Mouse (Mus musculus): Measurements from ENCODE around the gene Gapdhs.
"Not testable (repeated sequence)": the region's sequence is repeated elsewhere in the genome, so short reads cannot be mapped to it uniquely, and the experiment has no call there.

Gene Gapdhs

DNA sequence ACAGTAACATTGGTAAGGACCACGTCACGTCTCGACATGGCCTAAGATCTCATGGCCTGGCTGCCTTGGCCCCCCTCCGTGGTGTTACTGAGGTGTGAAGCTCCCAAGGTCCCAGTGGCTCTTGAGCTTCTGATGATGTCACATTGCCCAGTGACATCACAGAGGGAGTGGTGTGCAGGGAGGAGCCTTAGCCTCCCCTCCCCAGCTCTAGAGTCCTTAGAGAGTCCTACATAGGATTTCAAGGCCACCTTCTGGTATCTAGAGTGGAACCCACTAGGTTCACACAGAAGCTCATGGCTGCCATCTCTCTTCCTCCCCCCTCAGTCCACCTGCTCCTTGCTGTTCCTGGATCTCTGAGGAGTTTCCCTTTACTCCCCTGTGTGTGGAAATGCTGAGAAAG is at the start of gene Gapdhs:
Gene Gapdhs, minus strand, starts transcription at position 65 of the 400 bp plus-strand sequence.
- DNase-seq: not testable (repeated sequence)

GRCm38 (mm10) chr7:30791921-30792320 is 48.4 kb upstream of the Gapdhs start:
- DNase-seq: no peak

GRCm38 (mm10) chr7:30790141-30790540 is 46.7 kb upstream of the Gapdhs start:
- no peak for DNase-seq

GRCm38 (mm10) chr7:30787377-30788022 is 44.0 kb upstream of the Gapdhs start, which contains the start of gene Krtdap:
Krtdap (plus strand) TSS chr7:30787896.
- DNase-seq: no peak

- DNase-seq: no peak
Measured at GRCm38 (mm10) chr7:30785721-30786546, 42.5 kb upstream of the Gapdhs start.

DNA sequence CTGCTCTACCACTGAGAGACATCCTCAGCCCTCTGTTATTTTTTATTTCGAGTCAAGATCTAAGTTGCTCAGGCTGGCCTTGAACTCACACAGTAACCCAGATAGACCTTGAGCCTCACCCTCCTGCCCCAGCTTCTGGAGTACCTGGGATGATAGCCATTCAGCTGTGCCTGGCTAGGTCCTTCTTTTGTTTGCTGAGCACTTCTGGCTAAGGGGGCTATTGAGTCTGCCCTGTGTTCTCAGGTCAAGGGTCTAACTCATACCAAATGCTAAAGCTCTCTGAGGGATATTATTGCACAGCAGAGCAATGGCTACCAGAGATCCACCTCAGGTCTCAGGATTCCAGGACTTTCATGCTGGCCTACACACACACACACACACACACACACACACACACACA is 41.7 kb upstream of the Gapdhs start:
- DNase-seq: peak; percentile 64

DNA sequence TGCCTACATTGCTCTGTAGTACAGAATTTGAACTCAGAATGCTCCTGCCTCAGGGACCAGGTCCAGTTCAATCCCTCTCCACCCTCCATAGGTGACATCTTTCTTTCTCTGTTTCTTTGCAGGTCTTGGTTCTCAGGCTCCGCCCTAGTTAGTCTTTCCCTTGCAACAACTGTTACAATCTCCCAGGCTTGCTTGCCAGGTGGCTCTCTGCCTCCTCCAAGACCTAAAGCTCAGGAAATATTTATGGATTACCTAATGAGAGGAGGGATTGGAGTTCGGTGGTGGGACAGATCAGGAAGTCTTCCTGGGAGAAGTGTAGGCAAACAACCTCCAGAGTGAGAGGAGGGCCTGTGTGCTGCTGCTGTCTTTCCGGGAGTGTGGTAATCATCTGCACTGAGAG is 39.2 kb upstream of the Gapdhs start:
- no peak for DNase-seq

DNA sequence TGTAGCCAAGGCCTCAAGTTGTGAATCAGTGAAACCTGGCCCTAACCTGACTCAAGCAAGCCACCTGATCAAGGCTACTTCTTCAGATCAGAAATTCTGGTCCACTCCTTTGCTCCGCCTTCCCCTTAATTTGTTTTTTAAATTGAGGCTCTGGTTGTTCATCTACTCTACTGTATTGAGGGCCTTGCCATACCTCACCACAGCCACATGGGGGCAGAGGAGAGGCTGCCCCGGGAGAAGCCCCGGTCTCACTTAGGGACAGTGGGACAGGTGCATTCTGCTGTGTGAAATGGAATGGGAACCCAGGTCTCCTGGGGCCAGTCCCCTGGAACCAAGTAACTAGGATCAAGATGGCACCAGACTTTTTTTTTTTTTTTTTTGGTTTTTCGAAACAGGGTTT is 38.3 kb upstream of the Gapdhs start:
- DNase-seq: no peak

DNA sequence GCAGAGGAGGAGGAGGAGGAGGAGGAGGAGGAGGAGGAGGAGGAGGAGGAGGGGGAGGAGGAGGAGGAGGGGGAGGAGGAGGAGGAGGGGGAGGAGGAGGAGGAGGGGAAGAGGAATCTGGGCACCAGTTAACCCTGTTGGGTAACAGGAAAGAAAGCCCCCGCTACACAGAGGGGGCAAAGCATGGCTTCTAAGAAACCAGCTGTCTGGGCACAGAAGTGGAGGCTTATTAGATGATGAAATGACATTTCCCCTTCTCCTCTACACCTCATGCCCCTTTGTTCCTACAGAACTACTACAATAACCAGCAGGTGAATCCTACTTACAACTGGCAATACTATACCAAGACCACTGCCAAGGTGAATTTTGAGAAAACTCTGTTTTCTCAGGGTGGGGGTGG is 34.4 kb upstream of the Gapdhs start:
- no peak for DNase-seq

GRCm38 (mm10) chr7:30777081-30777579 is 33.6 kb upstream of the Gapdhs start:
- DNase-seq: no peak

DNA sequence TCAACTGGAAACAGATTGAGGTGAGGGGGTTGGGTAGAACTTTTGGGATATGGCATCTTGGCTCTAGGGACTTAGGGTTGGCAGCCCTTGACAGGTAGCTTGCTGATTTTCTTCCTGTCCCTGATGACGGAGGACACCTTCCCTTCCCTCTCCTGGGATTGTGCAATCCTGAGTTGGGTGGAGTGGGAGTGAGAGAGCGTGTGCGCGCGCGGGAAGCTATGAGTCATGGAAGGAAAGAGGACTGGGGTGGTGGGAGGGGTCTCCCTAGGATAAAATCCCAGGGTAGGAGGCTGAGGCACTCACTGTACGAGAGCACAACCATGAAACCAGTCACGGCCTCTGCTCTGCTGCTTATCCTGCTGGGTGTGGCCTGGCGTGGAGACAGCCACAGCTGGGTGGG is 32.6 kb upstream of the Gapdhs start:
- peak; percentile 31 for DNase-seq

- DNase-seq: peak; percentile 21
Measured at GRCm38 (mm10) chr7:30769236-30769635, 25.8 kb upstream of the Gapdhs start.

- DNase-seq: no peak
Measured at GRCm38 (mm10) chr7:30766408-30766807, 22.9 kb upstream of the Gapdhs start.

GRCm38 (mm10) chr7:30765173-30765572 is 21.7 kb upstream of the Gapdhs start:
- no peak for DNase-seq

DNA sequence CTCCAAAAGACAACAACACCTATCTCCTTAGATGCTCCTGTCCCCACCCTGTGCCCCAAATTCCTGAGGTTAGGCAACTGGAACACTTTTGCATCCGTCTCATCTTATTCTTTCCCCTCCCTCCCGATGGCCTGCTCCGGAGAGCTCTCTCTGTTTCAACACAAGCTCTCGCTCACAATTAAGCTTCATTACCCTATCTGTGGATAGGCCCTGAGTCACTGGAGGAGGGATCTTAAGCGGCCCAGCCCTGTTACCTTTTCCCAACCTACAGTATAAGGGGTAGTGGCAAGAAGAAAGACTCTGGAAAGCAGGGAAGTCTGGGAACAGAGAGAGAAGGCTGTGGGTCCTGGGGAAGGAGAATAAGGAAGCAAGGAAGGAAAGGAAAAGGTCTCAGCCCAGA is 20.0 kb upstream of the Gapdhs start, which contains the start of gene Dmkn:
Gene Dmkn, plus strand, starts transcription at position 301 of the 400 bp plus-strand sequence.
- DNase-seq: no peak

- DNase-seq: peak; percentile 12
Measured at GRCm38 (mm10) chr7:30761769-30762352, 18.4 kb upstream of the Gapdhs start.

DNA sequence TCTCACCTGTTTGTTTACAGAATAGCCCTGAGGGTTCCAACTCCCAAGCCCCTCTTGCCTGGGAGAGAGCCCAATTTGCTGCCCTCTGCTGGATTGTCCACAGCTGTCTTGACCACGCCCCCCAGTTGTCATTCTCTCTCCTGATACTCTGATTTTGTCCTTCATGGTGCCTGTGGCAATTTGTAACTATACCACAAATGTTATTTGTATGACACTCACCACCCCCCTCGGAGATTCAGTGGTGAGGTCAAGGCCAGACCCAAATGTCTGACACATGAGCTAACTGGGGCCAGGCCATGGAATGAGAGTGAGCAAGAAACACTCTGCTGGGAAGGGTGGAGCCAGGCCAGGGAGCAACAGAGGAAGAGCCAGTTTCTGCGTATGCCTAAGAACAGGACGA is 15.4 kb upstream of the Gapdhs start:
- DNase-seq: peak; percentile 45

- no peak for DNase-seq
Measured at GRCm38 (mm10) chr7:30757001-30757400, 13.5 kb upstream of the Gapdhs start.

- DNase-seq: no peak
Measured at GRCm38 (mm10) chr7:30751086-30751669, 7.7 kb upstream of the Gapdhs start, which contains the start of gene Sbsn. Sbsn (plus strand) TSS chr7:30751471.

GRCm38 (mm10) chr7:30749824-30750606 is 6.5 kb upstream of the Gapdhs start:
- peak; percentile 13 for DNase-seq

DNA sequence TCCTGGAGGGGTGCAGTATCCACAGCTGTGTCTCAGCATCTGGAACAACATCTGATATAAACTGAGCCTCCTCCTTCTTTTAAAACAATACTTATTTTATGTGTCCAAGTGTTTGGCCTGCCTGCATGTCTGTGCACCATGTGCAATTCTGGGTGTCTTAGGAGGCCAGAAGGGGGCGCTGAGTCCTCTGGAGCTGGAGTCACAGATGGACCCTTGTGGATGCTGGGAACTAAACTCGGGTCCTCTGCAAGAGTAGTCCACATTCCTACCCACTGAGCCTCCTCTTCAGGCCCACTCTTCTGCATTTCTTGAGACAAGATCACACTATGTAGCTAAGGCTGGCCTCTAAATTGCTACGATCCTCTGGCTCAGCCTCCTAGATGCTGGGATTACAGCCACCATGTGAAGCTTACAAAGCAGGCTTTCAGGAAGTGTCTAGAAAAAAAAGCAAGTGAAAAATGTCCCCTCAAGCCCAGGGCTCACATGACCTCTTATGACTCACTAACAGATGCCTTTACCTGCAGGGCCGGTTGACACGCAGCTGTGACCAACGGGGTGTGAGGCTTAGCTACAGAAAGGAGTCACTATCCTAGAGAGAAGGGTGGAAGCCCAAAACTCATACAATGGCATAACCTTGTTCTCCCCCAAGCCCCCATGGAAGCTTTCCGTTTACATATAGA is 4.2 kb upstream of the Gapdhs start:
- DNase-seq: no peak
